Mouse (Mus musculus) hindbrain, embryonic 10.5 days (tissue): ENCODE measurements around the gene Fez1. TPM values are rescaled to one million over a fixed set of nuclear protein-coding genes. Genes with fewer than 3 reads are reported as not detected.

Experiments
- DNase-seq: peaks from one replicate; pipeline ENCODE4 v3.0.0-alpha.2; 2017; ENCODE audit warnings: low spot score
- H3K27ac ChIP-seq: fragments of 300-500 bp; sonication (generic); 2 replicates; pipeline ENCODE4 v1.5.1; 2016; ENCODE audit warnings: mild to moderate bottlenecking, moderate library complexity
- H3K27me3 ChIP-seq: fragments of 300-500 bp; sonication (generic); 2 replicates; pipeline ENCODE4 v1.6.1; 2016; ENCODE audit warnings: mild to moderate bottlenecking; ENCODE audit not compliant: poor library complexity, insufficient read depth, severe bottlenecking
- H3K36me3 ChIP-seq: fragments of 300-500 bp; sonication (generic); 2 replicates; pipeline ENCODE4 v1.6.1; 2016; ENCODE audit warnings: mild to moderate bottlenecking, moderate library complexity
- H3K4me1 ChIP-seq: fragments of 300-500 bp; sonication (generic); replicated peaks from 2 replicates; pipeline ENCODE4 v1.6.1; 2016; ENCODE audit warnings: mild to moderate bottlenecking
- H3K4me3 ChIP-seq: fragments of 300-500 bp; sonication (generic); 2 replicates; pipeline ENCODE4 v1.5.1; 2016; ENCODE audit warnings: mild to moderate bottlenecking, moderate library complexity
- H3K9me3 ChIP-seq: fragments of 300-500 bp; sonication (generic); 2 replicates; pipeline ENCODE4 v1.6.1; 2016; ENCODE audit warnings: mild to moderate bottlenecking, moderate library complexity
- whole genome bisulfite sequencing: fragments of 180-500 bp; shearing (Covaris S2); methylation state at CpG from one replicate; pipeline ENCODE4 v1.1.7; 2016; 5-methylcytosine and 5-hydroxymethylcytosine counted together
- polyA plus RNA-seq: library from polyadenylated mRNA; unstranded; fragments of >200 nt; fragmentation: Nextera tagmentation; extraction: Ambion mirVana; gene quantifications from 2 replicates; pipeline ENCODE4 v1.2.1, GENCODE M21; 2016

Gene Fez1
- polyA plus RNA-seq, 1 experiment from 2014 or later = 312 TPM

DNA sequence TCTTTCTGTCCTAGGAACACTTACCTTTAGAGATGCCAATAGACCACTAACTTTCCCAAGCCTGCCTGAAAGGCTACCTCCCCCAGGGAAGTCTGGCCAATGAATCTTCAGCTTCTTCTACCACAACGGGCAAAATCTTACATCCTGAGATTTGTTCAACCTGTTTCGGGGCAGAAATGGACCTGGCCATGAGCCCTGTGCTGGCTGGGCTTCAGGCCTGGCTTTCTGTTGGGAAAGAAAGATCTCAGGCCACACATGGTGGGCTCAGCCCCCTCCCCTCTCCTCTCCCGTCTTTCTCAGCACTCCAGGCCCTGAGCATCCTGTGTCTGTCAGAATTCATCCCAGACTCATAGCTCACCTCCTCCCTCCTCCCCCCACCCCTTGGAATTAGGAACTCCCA is 96.9 kb downstream of the Fez1 start:
- DNase-seq = no peak
- Histone ChIP-seq H3K27ac (no peak overlapping the region), H3K27me3 (no peaks in the 10 kb centered on the region), H3K36me3 (peaks cover 25% of the 10 kb centered on the region), H3K4me1 (peaks cover 33% of the 10 kb centered on the region), H3K4me3 (no peak overlapping the region), H3K9me3 (no peaks in the 10 kb centered on the region)
- 64% methylated on average over 3 of the region's 3 CpGs for WGBS

DNA sequence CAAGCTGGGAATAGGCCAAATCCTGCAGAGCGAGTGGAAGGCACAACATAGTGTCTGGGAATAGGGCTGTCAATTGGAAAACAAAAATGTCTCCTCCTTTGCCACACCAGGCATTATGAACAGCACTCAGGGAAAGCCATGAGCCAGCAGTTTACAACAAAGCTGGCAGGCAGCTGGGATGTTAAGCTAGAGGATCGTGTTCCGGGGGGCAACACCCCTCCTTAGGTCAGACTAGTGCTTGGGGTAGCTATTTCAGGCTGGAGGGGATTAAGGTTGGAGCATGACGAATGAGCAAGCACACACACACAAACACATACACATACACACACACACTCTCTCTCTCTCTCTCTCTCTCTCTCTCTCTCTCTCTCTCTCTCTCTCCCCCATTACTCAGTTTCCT is 97.8 kb downstream of the Fez1 start:
- Histone ChIP-seq H3K27me3 (no peaks in the 10 kb centered on the region), H3K4me3 (no peak overlapping the region), H3K9me3 (no peaks in the 10 kb centered on the region), H3K36me3 (peaks cover 27% of the 10 kb centered on the region), H3K27ac (no peak overlapping the region), H3K4me1 (peaks cover 33% of the 10 kb centered on the region)
- 70% methylated on average over 4 of the region's 4 CpGs for WGBS
- DNase-seq = no peak

DNA sequence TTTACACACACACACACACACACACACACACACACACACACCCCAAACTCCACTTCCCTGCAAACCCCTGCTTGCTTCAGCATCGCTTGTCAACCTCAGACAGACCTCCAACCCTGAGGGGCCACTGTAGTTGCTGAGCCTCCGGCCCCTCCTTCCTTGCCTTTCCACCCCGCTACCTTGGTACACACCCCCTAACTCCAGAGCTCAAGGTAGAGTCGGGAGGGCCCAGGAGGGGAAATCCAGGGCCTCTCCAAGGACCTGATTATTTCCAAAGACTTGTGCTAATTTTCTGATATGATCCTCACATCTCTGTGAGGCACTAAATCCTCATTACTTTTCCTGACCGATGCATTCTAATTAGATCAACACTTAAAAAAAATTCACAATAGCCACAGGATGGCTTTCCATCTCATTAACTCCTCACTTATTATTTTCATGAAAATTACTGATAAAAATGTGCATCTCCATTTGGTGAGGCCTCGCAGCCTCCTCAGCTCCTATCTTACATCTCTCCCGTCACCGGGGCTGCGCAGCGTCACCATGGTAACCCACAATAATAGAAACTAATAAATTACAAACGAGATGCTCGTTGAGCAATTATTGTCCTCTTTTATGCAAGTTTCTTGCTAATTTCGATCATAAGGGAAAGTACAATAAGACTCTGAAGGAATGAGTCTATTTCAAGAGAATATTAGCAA is 100.2 kb downstream of the Fez1 start:
- H3K4me3 ChIP-seq = no peak overlapping the region
- H3K27ac ChIP-seq = no peak overlapping the region
- H3K27me3 ChIP-seq = no peaks in the 10 kb centered on the region
- DNase-seq = no peak
- peaks cover 28% of the 10 kb centered on the region for H3K4me1 ChIP-seq
- WGBS = 75% methylated on average over 13 of the region's 13 CpGs
- no peaks in the 10 kb centered on the region for H3K9me3 ChIP-seq
- peaks cover 31% of the 10 kb centered on the region for H3K36me3 ChIP-seq

DNA sequence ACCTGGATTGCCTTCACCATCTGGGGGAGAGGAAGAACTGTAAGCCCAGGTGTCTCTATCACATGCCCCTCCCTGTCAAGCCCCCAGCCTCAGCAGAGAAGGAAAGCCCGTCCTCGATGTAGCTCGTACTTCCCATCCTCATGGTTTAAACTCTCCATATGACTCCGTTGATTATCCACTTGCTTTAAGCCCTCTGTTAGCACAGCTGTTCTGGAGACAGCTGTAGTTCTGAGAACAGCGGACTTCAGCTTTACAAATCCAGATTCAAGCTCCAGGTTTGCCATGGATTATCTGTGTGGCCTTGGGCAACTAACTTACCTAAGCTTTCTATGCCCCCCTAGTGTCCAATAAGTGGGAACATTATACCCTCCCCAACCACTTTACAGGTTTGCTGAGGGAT is 102.1 kb downstream of the Fez1 start:
- H3K36me3 ChIP-seq = peaks cover 24% of the 10 kb centered on the region
- H3K4me3 ChIP-seq = no peak overlapping the region
- no peak for DNase-seq
- peaks cover 16% of the 10 kb centered on the region; the same call in 1 of the 2 replicates for H3K4me1 ChIP-seq
- no peaks in the 10 kb centered on the region for H3K9me3 ChIP-seq
- no peaks in the 10 kb centered on the region for H3K27me3 ChIP-seq
- H3K27ac ChIP-seq = no peak overlapping the region
- WGBS = 89% methylated on average over 5 of the region's 5 CpGs

Other genes starting within 250 kb of the Fez1 start
- gene Gm17689, start 239.2 kb upstream of the Fez1 start, polyA plus RNA-seq = not detected in 2 replicates
- not detected in 2 replicates for gene A630095E13Rik, start 178.5 kb upstream of the Fez1 start, polyA plus RNA-seq
- gene Acrv1, start 128.6 kb upstream of the Fez1 start, polyA plus RNA-seq = not detected in 2 replicates
- gene Chek1, start 94.8 kb upstream of the Fez1 start, polyA plus RNA-seq = 33.9 and 50.4 TPM in 2 replicates
- 134 and 155 TPM in 2 replicates for gene Stt3a, start 54.2 kb upstream of the Fez1 start, polyA plus RNA-seq
- 95.6 and 96.1 TPM in 2 replicates for gene Ei24, start 24.5 kb upstream of the Fez1 start, polyA plus RNA-seq